Mouse (Mus musculus) stomach, postnatal 0 days (tissue): ENCODE measurements around the gene Gda.

ENCODE experiments used
- CTCF ChIP-seq: IDR thresholded peaks from 2 replicates; pipeline ENCODE4 v1.5.1; 2016; ENCODE audit warnings: antibody characterized with exemption, low read depth, mild to moderate bottlenecking, moderate library complexity
- EP300 ChIP-seq: optimal IDR thresholded peaks from 2 replicates; pipeline ENCODE3; 2016; ENCODE audit warnings: antibody characterized with exemption

DNA sequence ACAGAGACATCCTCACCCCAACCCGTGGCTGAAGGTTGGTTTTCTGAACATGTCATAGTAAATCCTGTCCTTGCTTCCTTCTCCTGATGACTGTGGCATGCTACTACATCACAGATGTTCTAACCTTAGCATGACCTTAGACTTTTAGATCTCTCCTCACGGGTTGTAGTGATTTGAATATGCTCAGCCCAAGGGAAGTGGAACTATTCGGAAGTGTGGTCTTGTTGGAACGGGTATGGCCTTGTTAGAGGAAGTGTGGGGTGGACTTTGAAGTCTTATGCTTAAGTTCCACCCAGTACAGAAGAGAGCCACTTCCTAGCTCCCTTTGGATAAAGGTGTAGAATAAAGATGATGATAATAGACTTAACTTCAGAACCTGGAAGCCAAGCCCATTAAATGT lies 22.6 kb upstream of the Gda start:
- TF ChIP-seq CTCF (no peak), EP300 (no peak)
